Mouse (Mus musculus): ENCODE data around the gene Cnr2.

- TF ChIP-seq MAX (IDR thresholded peaks at IDR 0.05) (no peak), CTCF (IDR thresholded peaks at IDR 0.05; ENCODE audit: control insufficient read depth, insufficient read depth, insufficient read length) (peak; percentile 82)
Observed at GRCm38 (mm10) chr4:135960717-135961116, 65.5 kb downstream of the Cnr2 start.

All from C2C12 (cell line).